Mouse (Mus musculus): Measurements from ENCODE around the gene Snurf. TPM values are rescaled to one million over a fixed set of nuclear protein-coding genes. Genes with fewer than 3 reads are reported as not detected.
A peak's percentile ranks its signal among the peaks of the same experiment; 100 is the strongest.

Gene Snurf
- total and polyA plus RNA-seq, 3 experiments: 283 to 284 TPM; not detected in 1

DNA sequence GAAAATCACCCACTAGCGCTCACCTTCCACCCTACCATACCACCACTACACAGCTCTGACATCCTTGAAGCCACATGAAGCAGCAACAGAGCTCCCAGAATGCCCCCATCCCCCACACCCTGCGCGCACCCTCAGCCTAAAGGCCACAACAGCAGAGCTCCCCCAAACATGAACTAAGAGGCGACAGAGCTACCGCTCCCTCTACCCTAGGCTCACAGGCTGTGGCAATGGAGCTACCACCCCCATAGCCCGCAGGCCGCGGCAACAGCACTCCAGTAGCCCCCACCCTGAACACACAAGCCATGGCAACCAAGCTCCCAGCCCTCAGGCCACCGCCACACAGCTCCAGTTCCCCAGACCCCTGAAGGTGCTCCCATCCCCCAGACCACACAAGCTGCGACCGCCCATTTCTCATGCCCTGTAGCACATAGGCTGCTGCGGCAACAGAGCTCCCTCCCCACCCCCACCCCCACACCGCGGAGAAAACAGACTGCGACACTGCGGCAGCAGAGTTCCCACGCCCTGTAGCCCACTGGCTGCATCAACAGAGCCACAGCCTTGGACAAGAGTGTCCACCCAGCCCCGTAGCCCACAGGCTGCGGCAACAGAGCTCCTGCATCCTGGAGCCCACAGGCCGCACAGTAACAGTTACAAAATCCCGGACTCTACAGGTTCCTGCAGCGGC is 786 bp downstream of the Snurf start:
- 50% methylated on average over 22 of the region's 22 CpGs for WGBS
- peak overlapping the region; percentile 60 for H3K27ac ChIP-seq
- H3K4me3 ChIP-seq: peak overlapping the region; percentile 57
- no peaks in the 10 kb centered on the region for H3K79me2 ChIP-seq (replicated peaks; ENCODE audit: control insufficient read depth, insufficient read depth, low read length)
- peak overlapping the region; percentile 57 for H3K9ac ChIP-seq (ENCODE audit: low read depth, low read length)
- intact Hi-C loops (cut with DNase I): no loop called here
- H3K27me3 ChIP-seq (ENCODE audit: control insufficient read depth, insufficient read depth, low read length): no peaks in the 10 kb centered on the region
- DNase-seq: peak; percentile 17 to 35
- TF ChIP-seq EP300 (IDR thresholded peaks at IDR 0.05; ENCODE audit: insufficient read depth, low read depth, low read length) (no peak), CTCF (IDR thresholded peaks at IDR 0.05) (no peak), POLR2A (IDR thresholded peaks at IDR 0.05; ENCODE audit: insufficient read depth, low read depth, low read length) (no peak)
- no peaks in the 10 kb centered on the region for H3K36me3 ChIP-seq (ENCODE audit: control insufficient read depth, insufficient read depth, low read length)
- no peaks in the 10 kb centered on the region for H3K4me1 ChIP-seq (ENCODE audit: control insufficient read depth, insufficient read depth, low read length)

DNA sequence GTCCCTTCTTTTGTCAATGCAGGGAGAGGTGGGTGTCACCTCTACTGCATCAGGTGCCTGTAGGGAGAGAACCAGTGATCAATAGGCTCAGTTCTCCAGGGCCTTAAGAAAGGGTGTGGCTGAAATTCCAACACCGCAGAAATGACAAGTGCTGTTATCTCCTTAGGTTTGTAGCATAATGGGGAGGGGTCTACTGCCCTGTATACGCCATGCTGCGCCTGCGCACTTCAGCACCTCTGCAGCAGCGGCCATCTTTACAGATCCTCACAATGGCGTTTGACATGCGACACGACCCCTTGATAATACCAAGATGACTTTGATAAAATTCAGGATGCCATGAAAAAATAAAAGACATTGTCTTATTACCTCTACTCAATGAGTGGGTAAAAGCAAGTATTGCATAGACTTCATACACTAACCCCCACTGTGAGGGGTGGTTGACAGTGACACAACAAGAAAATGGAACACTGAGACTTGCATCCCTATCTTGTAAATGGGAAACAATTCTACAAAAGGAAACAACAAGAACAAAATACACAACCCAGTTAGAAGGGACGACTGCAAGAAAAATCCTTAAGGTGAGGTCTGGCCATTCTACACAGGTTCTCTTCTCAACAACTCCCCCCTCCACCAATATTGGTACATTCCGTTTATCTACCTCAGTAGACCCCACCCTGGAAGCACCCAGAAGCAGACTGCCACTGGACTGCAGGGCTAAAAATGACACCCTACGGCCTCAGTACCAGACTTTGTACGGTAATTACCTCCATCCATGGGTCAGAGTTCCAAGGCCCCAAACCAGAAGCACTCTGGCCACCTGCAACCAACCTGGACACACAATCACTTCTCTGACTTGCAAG is 1.6 kb downstream of the Snurf start:
- no peaks in the 10 kb centered on the region for H3K4me1 ChIP-seq (ENCODE audit: control insufficient read depth, insufficient read depth, low read length)
- 65% methylated on average over 12 of the region's 12 CpGs for WGBS
- H3K27ac ChIP-seq: no peak overlapping the region; the same call in 1 of the 2 replicates
- DNase-seq: no peak
- TF ChIP-seq EP300 (IDR thresholded peaks at IDR 0.05; ENCODE audit: insufficient read depth, low read depth, low read length) (no peak), POLR2A (IDR thresholded peaks at IDR 0.05; ENCODE audit: insufficient read depth, low read depth, low read length) (no peak), CTCF (IDR thresholded peaks at IDR 0.05) (no peak)
- H3K36me3 ChIP-seq (ENCODE audit: control insufficient read depth, insufficient read depth, low read length): no peaks in the 10 kb centered on the region
- intact Hi-C loops (cut with DNase I): no loop called here
- peak overlapping the region; percentile 57 for H3K4me3 ChIP-seq
- no peaks in the 10 kb centered on the region for H3K79me2 ChIP-seq (replicated peaks; ENCODE audit: control insufficient read depth, insufficient read depth, low read length)
- no peak overlapping the region; the same call in 1 of the 2 replicates for H3K9ac ChIP-seq (ENCODE audit: low read depth, low read length)
- H3K27me3 ChIP-seq (ENCODE audit: control insufficient read depth, insufficient read depth, low read length): no peaks in the 10 kb centered on the region

DNA sequence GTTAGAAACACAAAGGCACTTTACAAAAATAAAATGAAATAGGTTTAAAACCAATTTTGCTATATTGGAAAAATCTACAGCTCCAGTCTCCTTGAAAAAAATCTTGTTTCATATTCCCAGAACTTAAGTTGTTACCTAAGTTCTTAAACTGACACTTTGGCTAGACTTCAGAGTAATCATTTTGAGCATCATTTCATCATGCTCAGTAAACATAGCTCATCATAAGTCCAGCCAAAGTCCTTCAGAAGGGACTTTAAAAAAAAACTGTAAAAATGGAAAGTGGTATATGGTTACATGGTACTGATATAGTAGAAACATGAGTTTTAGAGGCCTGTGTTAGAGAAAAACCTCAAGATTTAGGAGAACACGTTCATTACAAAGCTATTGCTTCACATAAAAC is 26.2 kb downstream of the Snurf start:
- intact Hi-C loops (cut with DNase I): no loop called here
- no peaks in the 10 kb centered on the region; the same call in 1 of the 2 replicates for H3K36me3 ChIP-seq (ENCODE audit: control insufficient read depth, insufficient read depth, low read length)
- DNase-seq: no peak
- no peaks in the 10 kb centered on the region for H3K79me2 ChIP-seq (replicated peaks; ENCODE audit: control insufficient read depth, insufficient read depth, low read length)
- no peaks in the 10 kb centered on the region for H3K27me3 ChIP-seq (ENCODE audit: control insufficient read depth, insufficient read depth, low read length)
- no peak overlapping the region for H3K27ac ChIP-seq
- H3K4me3 ChIP-seq: no peak overlapping the region
- TF ChIP-seq EP300 (IDR thresholded peaks at IDR 0.05; ENCODE audit: insufficient read depth, low read depth, low read length) (no peak), POLR2A (IDR thresholded peaks at IDR 0.05; ENCODE audit: insufficient read depth, low read depth, low read length) (no peak), CTCF (IDR thresholded peaks at IDR 0.05) (no peak)
- H3K4me1 ChIP-seq (ENCODE audit: control insufficient read depth, insufficient read depth, low read length): no peaks in the 10 kb centered on the region
- WGBS: 44% methylated on average over 1 of the region's 1 CpGs
- no peak overlapping the region for H3K9ac ChIP-seq (ENCODE audit: low read depth, low read length)

Other genes starting within 250 kb of the Snurf start
- 1 to 10 TPM; 2.3 to 2.4 TPM for gene Gm38393, start within 50 bp of the Snurf start, total RNA-seq (2021)
- 0.55 and 2.1 TPM in 2 replicates for gene Gm38393, start within 50 bp of the Snurf start, polyA plus RNA-seq (2012; rRNA removed)
- gene Snrpn, start 135.2 kb upstream of the Snurf start, total RNA-seq (2021): 100 to 1,000 TPM in 1 of 2 experiments, 10 to 100 TPM in 1; 98.6 to 105 TPM
- 53.6 and 84.7 TPM in 2 replicates for gene Snrpn, start 135.2 kb upstream of the Snurf start, polyA plus RNA-seq (2012; rRNA removed)